Mouse (Mus musculus): ENCODE results near the gene Rbl2. TPM values are rescaled to one million over a fixed set of nuclear protein-coding genes. Genes with fewer than 3 reads are reported as not detected.

Gene Rbl2
- 28.9 and 35.1 TPM in 2 replicates for total RNA-seq (2014; rRNA removed)
- polyA plus RNA-seq (2015; fragmentation: Nextera tagmentation; extraction: Ambion mirVana), result 8.7 and 13.3 TPM in 2 replicates

DNA sequence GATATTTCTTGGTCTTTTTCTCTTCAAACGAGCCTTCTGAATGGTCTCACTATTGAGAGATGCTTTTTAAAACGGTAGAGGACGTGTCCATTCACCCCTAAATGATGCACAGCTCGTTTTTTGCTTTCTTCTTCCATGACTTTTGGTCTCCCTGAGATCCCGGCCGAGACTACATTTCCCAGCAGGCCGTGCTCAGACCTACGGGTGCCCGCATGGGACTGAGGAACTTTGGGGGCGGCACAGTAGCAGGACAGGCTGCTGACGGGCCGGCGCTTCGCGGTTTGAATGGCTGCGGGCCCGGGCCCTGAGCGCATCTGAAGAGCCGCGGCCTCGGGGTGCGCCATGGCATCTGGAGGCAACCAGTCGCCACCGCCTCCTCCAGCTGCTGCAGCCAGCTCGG, at the start of gene Rbl2:
TSS of gene Rbl2 (plus strand) at position 224 of the 400 bp plus-strand sequence.
- Histone ChIP-seq H3K27ac (ENCODE audit: low read depth, low read length) (peak within 1 kb of the TSS; percentile 76), H3K4me3 (ENCODE audit: low read depth, low read length) (peak within 1 kb of the TSS; percentile 72), H3K9me3 (ENCODE audit: low read length) (no peaks in the 10 kb centered on the region), H3K9ac (peak within 1 kb of the TSS; percentile 79), H3K36me3 (ENCODE audit: insufficient read depth) (no peaks in the 10 kb centered on the region; the same call in 1 of the 2 replicates), H3K4me1 (ENCODE audit: insufficient read depth) (peaks cover 8% of the 10 kb centered on the region), H3K4me2 (ENCODE audit: low read depth) (peak within 1 kb of the TSS; percentile 64), H3K27me3 (ENCODE audit: insufficient read depth, low read length) (no peaks in the 10 kb centered on the region)
- 3% methylated on average over 25 of the region's 25 CpGs for WGBS
- DNase-seq, result peak; percentile 95
- TF ChIP-seq CTCF (IDR thresholded peaks at IDR 0.05; ENCODE audit: low read depth), result no peak; the same call in 1 of the 2 replicates
- peak; percentile 98 for ATAC-seq

DNA sequence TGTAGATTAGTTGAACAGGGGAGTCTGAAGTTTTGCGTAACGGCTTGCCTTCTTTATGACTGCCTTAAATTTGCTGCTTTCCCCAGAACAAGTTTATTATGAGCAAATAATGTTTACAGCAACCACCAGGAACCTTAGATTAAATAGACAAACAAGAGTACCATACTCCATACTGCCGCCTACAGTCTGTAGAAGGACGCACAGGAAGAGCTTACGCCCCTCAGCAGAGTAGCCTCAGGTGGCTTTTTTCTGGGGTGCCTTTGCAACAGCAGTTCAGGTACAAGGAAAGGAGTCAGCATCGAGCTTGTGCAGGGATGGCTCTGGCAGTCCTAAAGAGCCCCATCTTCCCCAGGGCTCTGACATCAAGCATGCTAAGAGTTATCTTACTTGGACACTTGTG, 35.4 kb upstream of the Rbl2 start:
- ATAC-seq, result no peak
- TF ChIP-seq CTCF (IDR thresholded peaks at IDR 0.05; ENCODE audit: low read depth), result peak; percentile 16; the same call in 1 of the 2 replicates
- 88% methylated on average over 6 of the region's 6 CpGs for WGBS

DNA sequence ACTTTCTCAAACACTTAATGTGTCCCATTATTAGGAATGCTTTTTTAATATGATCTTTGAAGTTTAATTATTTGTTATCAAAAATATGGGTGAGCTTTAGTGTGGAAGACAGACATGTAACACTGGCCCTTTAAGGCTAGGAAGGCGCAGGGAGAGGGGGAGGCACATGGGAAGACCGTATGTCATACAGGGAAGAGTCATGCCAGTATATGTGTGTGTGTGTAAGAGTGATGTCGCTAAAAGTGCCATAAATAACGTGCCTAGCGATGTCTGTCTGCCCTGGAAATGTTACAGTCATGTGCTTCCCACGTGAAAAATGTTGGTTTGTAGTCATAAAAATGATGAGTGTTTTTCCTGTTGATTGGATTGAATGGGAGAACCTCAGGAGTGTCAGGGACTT, 33.0 kb upstream of the Rbl2 start:
- ATAC-seq (no peak), DNase-seq (no peak)
- H3K27ac ChIP-seq (ENCODE audit: low read depth, low read length), result no peak overlapping the region
- H3K4me2 ChIP-seq (ENCODE audit: low read depth), result no peak overlapping the region
- no peaks in the 10 kb centered on the region for H3K9me3 ChIP-seq (ENCODE audit: low read length)
- TF ChIP-seq CTCF (IDR thresholded peaks at IDR 0.05; ENCODE audit: low read depth), result no peak
- H3K4me1 ChIP-seq (ENCODE audit: insufficient read depth), result no peaks in the 10 kb centered on the region
- 76% methylated on average over 6 of the region's 6 CpGs for WGBS
- no peaks in the 10 kb centered on the region for H3K27me3 ChIP-seq (ENCODE audit: insufficient read depth, low read length)
- H3K36me3 ChIP-seq (ENCODE audit: insufficient read depth), result peaks cover 90% of the 10 kb centered on the region
- no peak overlapping the region for H3K4me3 ChIP-seq (ENCODE audit: low read depth, low read length)
- no peak overlapping the region for H3K9ac ChIP-seq

More for the DNA sequence above, 35.4 kb upstream of the Rbl2 start:
- no peaks in the 10 kb centered on the region for H3K27me3 ChIP-seq (ENCODE audit: insufficient read depth, low read length)
- no peaks in the 10 kb centered on the region for H3K9me3 ChIP-seq (ENCODE audit: low read length)
- no peak for DNase-seq
- no peak overlapping the region for H3K9ac ChIP-seq
- no peaks in the 10 kb centered on the region for H3K4me1 ChIP-seq (ENCODE audit: insufficient read depth)
- no peak overlapping the region for H3K4me2 ChIP-seq (ENCODE audit: low read depth)
- no peak overlapping the region for H3K27ac ChIP-seq (ENCODE audit: low read depth, low read length)
- H3K4me3 ChIP-seq (ENCODE audit: low read depth, low read length), result no peak overlapping the region
- H3K36me3 ChIP-seq (ENCODE audit: insufficient read depth), result peaks cover 82% of the 10 kb centered on the region

DNA sequence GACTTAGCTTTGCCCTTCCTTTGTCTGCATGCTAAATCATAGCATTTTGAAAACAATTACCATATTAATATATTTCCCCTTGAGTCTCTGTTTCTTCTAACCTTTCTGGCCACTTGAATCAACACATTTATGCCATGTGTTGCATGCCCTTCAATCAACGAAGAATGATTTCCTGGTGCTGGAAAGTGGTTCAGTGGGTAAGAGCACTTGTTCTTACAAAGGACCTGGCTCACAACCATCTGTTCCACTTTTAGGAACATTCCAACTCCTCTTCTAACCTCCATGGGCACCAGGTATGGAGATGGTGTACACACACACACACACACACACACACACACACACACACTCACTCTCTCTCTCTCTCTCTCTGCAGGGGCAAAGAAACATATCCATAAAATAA, 31.2 kb upstream of the Rbl2 start:
- no peaks in the 10 kb centered on the region for H3K27me3 ChIP-seq (ENCODE audit: insufficient read depth, low read length)
- H3K9me3 ChIP-seq (ENCODE audit: low read length), result no peaks in the 10 kb centered on the region
- H3K27ac ChIP-seq (ENCODE audit: low read depth, low read length), result no peak overlapping the region
- no peak for TF ChIP-seq CTCF (IDR thresholded peaks at IDR 0.05; ENCODE audit: low read depth)
- H3K4me2 ChIP-seq (ENCODE audit: low read depth), result no peak overlapping the region
- ATAC-seq (no peak), DNase-seq (no peak)
- H3K9ac ChIP-seq, result no peak overlapping the region
- 93% methylated on average over 1 of the region's 1 CpGs for WGBS
- H3K36me3 ChIP-seq (ENCODE audit: insufficient read depth), result peaks cover 91% of the 10 kb centered on the region
- H3K4me1 ChIP-seq (ENCODE audit: insufficient read depth), result no peaks in the 10 kb centered on the region
- H3K4me3 ChIP-seq (ENCODE audit: low read depth, low read length), result no peak overlapping the region

DNA sequence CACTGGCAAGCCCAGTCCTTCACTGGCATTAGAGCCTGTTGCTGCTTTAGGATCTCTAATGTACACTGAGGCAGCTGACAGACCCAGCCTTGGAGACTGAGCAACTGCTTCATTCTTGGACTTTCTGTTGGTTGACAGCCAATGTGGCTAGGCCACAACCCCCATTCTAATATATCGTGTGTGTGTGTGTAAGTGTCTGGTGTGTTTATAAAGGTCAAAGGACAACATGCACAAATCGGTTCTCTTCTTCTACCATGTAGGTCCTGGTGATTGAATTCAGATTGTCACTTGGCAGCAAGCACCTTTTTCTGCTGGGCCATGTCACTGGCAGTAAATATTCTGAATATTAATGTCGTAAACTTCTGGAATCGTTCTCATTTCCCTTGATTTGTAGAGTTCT, 23.5 kb upstream of the Rbl2 start:
- H3K36me3 ChIP-seq (ENCODE audit: insufficient read depth), result peaks cover 68% of the 10 kb centered on the region
- TF ChIP-seq CTCF (IDR thresholded peaks at IDR 0.05; ENCODE audit: low read depth), result no peak
- no peak for ATAC-seq

DNA sequence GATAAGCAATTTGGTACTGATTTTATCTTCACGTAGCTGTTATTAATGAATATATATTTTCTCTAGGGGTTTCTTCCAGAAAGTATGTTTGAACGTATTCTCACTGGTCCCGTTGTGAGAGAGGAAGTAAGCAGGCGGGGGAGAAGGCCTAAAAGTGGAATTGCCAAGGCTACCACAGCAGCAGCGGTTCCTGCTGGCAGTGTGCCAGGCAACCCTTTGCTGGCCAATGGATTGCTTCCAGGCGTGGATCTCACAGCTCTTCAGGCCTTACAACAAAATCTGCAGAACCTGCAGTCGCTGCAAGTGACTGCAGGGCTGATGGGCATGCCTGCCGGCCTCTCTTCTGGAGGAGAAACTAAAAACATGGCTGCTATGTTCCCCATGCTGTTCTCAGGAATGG, 18.8 kb upstream of the Rbl2 start:
- peak; percentile 78 for DNase-seq
- Histone ChIP-seq H3K9me3 (ENCODE audit: low read length) (no peaks in the 10 kb centered on the region), H3K4me1 (ENCODE audit: insufficient read depth) (no peaks in the 10 kb centered on the region), H3K9ac (no peak overlapping the region), H3K4me3 (ENCODE audit: low read depth, low read length) (no peak overlapping the region), H3K27ac (ENCODE audit: low read depth, low read length) (no peak overlapping the region; the same call in 1 of the 2 replicates), H3K27me3 (ENCODE audit: insufficient read depth, low read length) (no peaks in the 10 kb centered on the region), H3K36me3 (ENCODE audit: insufficient read depth) (peaks cover 41% of the 10 kb centered on the region), H3K4me2 (ENCODE audit: low read depth) (no peak overlapping the region)
- 26% methylated on average over 8 of the region's 8 CpGs for WGBS
- peak; percentile 55 for ATAC-seq
- TF ChIP-seq CTCF (IDR thresholded peaks at IDR 0.05; ENCODE audit: low read depth), result no peak

More for the DNA sequence above, 23.5 kb upstream of the Rbl2 start:
- no peak for DNase-seq
- Histone ChIP-seq H3K27me3 (ENCODE audit: insufficient read depth, low read length) (no peaks in the 10 kb centered on the region), H3K9me3 (ENCODE audit: low read length) (no peaks in the 10 kb centered on the region), H3K4me1 (ENCODE audit: insufficient read depth) (no peaks in the 10 kb centered on the region), H3K4me3 (ENCODE audit: low read depth, low read length) (no peak overlapping the region), H3K27ac (ENCODE audit: low read depth, low read length) (no peak overlapping the region), H3K4me2 (ENCODE audit: low read depth) (no peak overlapping the region), H3K9ac (no peak overlapping the region)
- 88% methylated on average over 4 of the region's 4 CpGs for WGBS

DNA sequence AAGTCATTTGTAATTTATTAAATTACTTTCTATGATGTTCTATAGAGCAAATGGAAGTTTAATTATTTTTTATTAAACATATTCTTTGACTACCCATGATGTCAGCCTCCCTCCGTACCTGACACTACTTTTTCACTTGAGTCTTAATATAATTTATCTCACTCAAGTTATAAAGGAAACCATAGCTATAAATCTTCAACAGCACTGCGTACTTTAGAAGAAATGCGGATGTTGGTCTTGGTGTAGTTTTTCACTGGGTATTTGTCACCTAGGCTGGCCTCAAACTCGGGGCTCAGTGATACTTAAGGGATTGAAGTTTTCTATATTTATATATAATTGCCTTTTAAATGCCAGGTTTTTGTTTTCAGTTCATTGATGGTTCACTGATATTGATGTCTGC, 15.4 kb upstream of the Rbl2 start:
- WGBS, result 95% methylated on average over 4 of the region's 4 CpGs

More for the DNA sequence above, 15.4 kb upstream of the Rbl2 start:
- H3K9ac ChIP-seq, result no peak overlapping the region
- ATAC-seq, result no peak
- H3K4me2 ChIP-seq (ENCODE audit: low read depth), result no peak overlapping the region
- H3K36me3 ChIP-seq (ENCODE audit: insufficient read depth), result peaks cover 23% of the 10 kb centered on the region
- H3K9me3 ChIP-seq (ENCODE audit: low read length), result no peaks in the 10 kb centered on the region
- no peaks in the 10 kb centered on the region for H3K27me3 ChIP-seq (ENCODE audit: insufficient read depth, low read length)
- no peak overlapping the region for H3K27ac ChIP-seq (ENCODE audit: low read depth, low read length)
- H3K4me3 ChIP-seq (ENCODE audit: low read depth, low read length), result no peak overlapping the region
- no peaks in the 10 kb centered on the region for H3K4me1 ChIP-seq (ENCODE audit: insufficient read depth)
- DNase-seq, result no peak
- TF ChIP-seq CTCF (IDR thresholded peaks at IDR 0.05; ENCODE audit: low read depth), result no peak

Measured in forebrain, postnatal 0 days (tissue).